Mouse (Mus musculus): ENCODE measurements around the gene Mical2. TPM values are rescaled to one million over a fixed set of nuclear protein-coding genes. Genes with fewer than 3 reads are reported as not detected.
A peak's percentile ranks its signal among the peaks of the same experiment; 100 is the strongest.

Mical2 gene
- polyA plus RNA-seq, 1 experiment from 2014 or later, result 140 TPM

- H3K9ac ChIP-seq (ENCODE audit: low read length), result 0 out of 2 replicates have a peak overlapping the region, but pooled peaks have one; percentile 27
- no peaks in the 10 kb centered on the region for H3K9me3 ChIP-seq (ENCODE audit: control insufficient read depth, low read length)
- 17% methylated on average over 5 of the region's 5 CpGs for WGBS
- H3K4me3 ChIP-seq (ENCODE audit: control insufficient read depth in 1 of 2, insufficient read depth in 1 of 2, low read depth in 1 of 2, low read length in 2 of 2), result no peak overlapping the region
- H3K4me1 ChIP-seq (ENCODE audit: control insufficient read depth in 2 of 2, insufficient read depth in 2 of 2, low read length in 2 of 2), result peaks cover 17 to 25% of the 10 kb centered on the region in 2 experiments
- no peak overlapping the region for H3K4me2 ChIP-seq (ENCODE audit: low read length)
- H3K36me3 ChIP-seq (ENCODE audit: control insufficient read depth, insufficient read depth, low read length), result peaks cover 13% of the 10 kb centered on the region
- peak; percentile 57 for ATAC-seq (ENCODE audit: insufficient number of reproducible peaks, insufficient read depth, low FRiP score, low read depth)
- H3K27me3 ChIP-seq (ENCODE audit: control insufficient read depth, insufficient read depth, low read length), result no peaks in the 10 kb centered on the region
- peak overlapping the region; percentile 80 to 88 for H3K27ac ChIP-seq (replicated peaks in 1 of 2; ENCODE audit: control insufficient read depth in 1 of 2, insufficient read depth in 1 of 2, low read depth in 2 of 2, low read length in 2 of 2)
These were observed 150.2 kb downstream of the Mical2 start for GRCm38 (mm10) chr7:112375900-112376299.

- peaks cover 13% of the 10 kb centered on the region; the same call in 1 of the 2 replicates for H3K36me3 ChIP-seq (ENCODE audit: control insufficient read depth, insufficient read depth, low read length)
- no peaks in the 10 kb centered on the region for H3K9me3 ChIP-seq (ENCODE audit: control insufficient read depth, low read length)
- no peak overlapping the region for H3K9ac ChIP-seq (ENCODE audit: low read length)
- no peak overlapping the region for H3K4me2 ChIP-seq (ENCODE audit: low read length)
- H3K4me1 ChIP-seq (ENCODE audit: control insufficient read depth in 2 of 2, insufficient read depth in 2 of 2, low read length in 2 of 2), result peaks cover 17 to 25% of the 10 kb centered on the region in 2 experiments
- ATAC-seq (ENCODE audit: insufficient number of reproducible peaks, insufficient read depth, low FRiP score, low read depth), result no peak
- peak overlapping the region; percentile 80 to 88 for H3K27ac ChIP-seq (replicated peaks in 1 of 2; ENCODE audit: control insufficient read depth in 1 of 2, insufficient read depth in 1 of 2, low read depth in 2 of 2, low read length in 2 of 2)
- H3K27me3 ChIP-seq (ENCODE audit: control insufficient read depth, insufficient read depth, low read length), result no peaks in the 10 kb centered on the region
- WGBS, result 33% methylated on average over 2 of the region's 2 CpGs
- no peak overlapping the region for H3K4me3 ChIP-seq (ENCODE audit: control insufficient read depth in 1 of 2, insufficient read depth in 1 of 2, low read depth in 1 of 2, low read length in 2 of 2)
These were observed 151.0 kb downstream of the Mical2 start for GRCm38 (mm10) chr7:112376611-112377010.

GRCm38 (mm10) chr7:112377314-112377713 lies 151.7 kb downstream of the Mical2 start:
- WGBS, result 46% methylated on average over 8 of the region's 8 CpGs
- ATAC-seq (ENCODE audit: insufficient number of reproducible peaks, insufficient read depth, low FRiP score, low read depth), result no peak
- Histone ChIP-seq H3K4me1 (ENCODE audit: control insufficient read depth in 2 of 2, insufficient read depth in 2 of 2, low read length in 2 of 2) (peaks cover 17 to 25% of the 10 kb centered on the region in 2 experiments), H3K9me3 (ENCODE audit: control insufficient read depth, low read length) (no peaks in the 10 kb centered on the region), H3K27me3 (ENCODE audit: control insufficient read depth, insufficient read depth, low read length) (no peaks in the 10 kb centered on the region), H3K9ac (ENCODE audit: low read length) (no peak overlapping the region), H3K36me3 (ENCODE audit: control insufficient read depth, insufficient read depth, low read length) (peaks cover 20% of the 10 kb centered on the region; the same call in 1 of the 2 replicates), H3K4me3 (ENCODE audit: control insufficient read depth in 1 of 2, insufficient read depth in 1 of 2, low read depth in 1 of 2, low read length in 2 of 2) (no peak overlapping the region), H3K4me2 (ENCODE audit: low read length) (no peak overlapping the region), H3K27ac (replicated peaks in 1 of 2; ENCODE audit: control insufficient read depth in 1 of 2, insufficient read depth in 1 of 2, low read depth in 2 of 2, low read length in 2 of 2) (peak overlapping the region in 1 of 2 experiments; percentile 80; a peak in 1 of 4 replicates)

GRCm38 (mm10) chr7:112378056-112378455 lies 152.4 kb downstream of the Mical2 start:
- no peaks in the 10 kb centered on the region for H3K9me3 ChIP-seq (ENCODE audit: control insufficient read depth, low read length)

GRCm38 (mm10) chr7:112378476-112378875 lies 152.8 kb downstream of the Mical2 start:
- 62% methylated on average over 5 of the region's 5 CpGs for WGBS
- no peak overlapping the region for H3K9ac ChIP-seq (ENCODE audit: low read length)
- no peak for ATAC-seq (ENCODE audit: insufficient number of reproducible peaks, insufficient read depth, low FRiP score, low read depth)

More at GRCm38 (mm10) chr7:112378056-112378455, 152.4 kb downstream of the Mical2 start:
- Histone ChIP-seq H3K4me2 (ENCODE audit: low read length) (no peak overlapping the region), H3K27ac (replicated peaks in 1 of 2; ENCODE audit: control insufficient read depth in 1 of 2, insufficient read depth in 1 of 2, low read depth in 2 of 2, low read length in 2 of 2) (peak overlapping the region in 1 of 2 experiments; percentile 43; a peak in 2 of 4 replicates), H3K4me3 (ENCODE audit: control insufficient read depth in 1 of 2, insufficient read depth in 1 of 2, low read depth in 1 of 2, low read length in 2 of 2) (no peak overlapping the region), H3K9ac (ENCODE audit: low read length) (no peak overlapping the region), H3K27me3 (ENCODE audit: control insufficient read depth, insufficient read depth, low read length) (no peaks in the 10 kb centered on the region), H3K36me3 (ENCODE audit: control insufficient read depth, insufficient read depth, low read length) (peaks cover 15% of the 10 kb centered on the region; the same call in 1 of the 2 replicates), H3K4me1 (ENCODE audit: control insufficient read depth in 2 of 2, insufficient read depth in 2 of 2, low read length in 2 of 2) (peaks cover 17 to 25% of the 10 kb centered on the region in 2 experiments)
- 76% methylated on average over 5 of the region's 5 CpGs for WGBS
- no peak for ATAC-seq (ENCODE audit: insufficient number of reproducible peaks, insufficient read depth, low FRiP score, low read depth)

GRCm38 (mm10) chr7:112386521-112386920 lies 160.9 kb downstream of the Mical2 start:
- Histone ChIP-seq H3K27me3 (ENCODE audit: control insufficient read depth, insufficient read depth, low read length) (no peaks in the 10 kb centered on the region), H3K36me3 (ENCODE audit: control insufficient read depth, insufficient read depth, low read length) (0 out of 2 replicates have a peak, but pooled peaks cover 8% of the 10 kb centered on the region), H3K9ac (ENCODE audit: low read length) (no peak overlapping the region), H3K4me3 (ENCODE audit: control insufficient read depth in 1 of 2, insufficient read depth in 1 of 2, low read depth in 1 of 2, low read length in 2 of 2) (no peak overlapping the region), H3K4me2 (ENCODE audit: low read length) (no peak overlapping the region), H3K27ac (replicated peaks in 1 of 2; ENCODE audit: control insufficient read depth in 1 of 2, insufficient read depth in 1 of 2, low read depth in 2 of 2, low read length in 2 of 2) (no peak overlapping the region), H3K4me1 (ENCODE audit: control insufficient read depth in 2 of 2, insufficient read depth in 2 of 2, low read length in 2 of 2) (peaks cover 8 to 18% of the 10 kb centered on the region in 2 experiments; a peak in 3 of 4 replicates), H3K9me3 (ENCODE audit: control insufficient read depth, low read length) (no peaks in the 10 kb centered on the region)
- WGBS, result 73% methylated on average over 5 of the region's 5 CpGs
- no peak for ATAC-seq (ENCODE audit: insufficient number of reproducible peaks, insufficient read depth, low FRiP score, low read depth)

More at GRCm38 (mm10) chr7:112378476-112378875, 152.8 kb downstream of the Mical2 start:
- Histone ChIP-seq H3K27ac (replicated peaks in 1 of 2; ENCODE audit: control insufficient read depth in 1 of 2, insufficient read depth in 1 of 2, low read depth in 2 of 2, low read length in 2 of 2) (peak overlapping the region in 1 of 2 experiments; percentile 43; a peak in 2 of 4 replicates), H3K9me3 (ENCODE audit: control insufficient read depth, low read length) (no peaks in the 10 kb centered on the region), H3K36me3 (ENCODE audit: control insufficient read depth, insufficient read depth, low read length) (peaks cover 15% of the 10 kb centered on the region; the same call in 1 of the 2 replicates), H3K27me3 (ENCODE audit: control insufficient read depth, insufficient read depth, low read length) (no peaks in the 10 kb centered on the region), H3K4me3 (ENCODE audit: control insufficient read depth in 1 of 2, insufficient read depth in 1 of 2, low read depth in 1 of 2, low read length in 2 of 2) (no peak overlapping the region), H3K4me2 (ENCODE audit: low read length) (no peak overlapping the region), H3K4me1 (ENCODE audit: control insufficient read depth in 2 of 2, insufficient read depth in 2 of 2, low read length in 2 of 2) (peaks cover 17 to 25% of the 10 kb centered on the region in 2 experiments)

GRCm38 (mm10) chr7:112387876-112388275 lies 162.2 kb downstream of the Mical2 start:
- Histone ChIP-seq H3K9me3 (ENCODE audit: control insufficient read depth, low read length) (no peaks in the 10 kb centered on the region), H3K4me3 (ENCODE audit: control insufficient read depth in 1 of 2, insufficient read depth in 1 of 2, low read depth in 1 of 2, low read length in 2 of 2) (no peak overlapping the region), H3K27ac (replicated peaks in 1 of 2; ENCODE audit: control insufficient read depth in 1 of 2, insufficient read depth in 1 of 2, low read depth in 2 of 2, low read length in 2 of 2) (peak overlapping the region in 1 of 2 experiments; percentile 36; a peak in 1 of 4 replicates), H3K9ac (ENCODE audit: low read length) (no peak overlapping the region), H3K4me2 (ENCODE audit: low read length) (no peak overlapping the region), H3K36me3 (ENCODE audit: control insufficient read depth, insufficient read depth, low read length) (no peaks in the 10 kb centered on the region), H3K27me3 (ENCODE audit: control insufficient read depth, insufficient read depth, low read length) (no peaks in the 10 kb centered on the region), H3K4me1 (ENCODE audit: control insufficient read depth in 2 of 2, insufficient read depth in 2 of 2, low read length in 2 of 2) (peaks cover 8 to 18% of the 10 kb centered on the region in 2 experiments; a peak in 3 of 4 replicates)
- no peak for ATAC-seq (ENCODE audit: insufficient number of reproducible peaks, insufficient read depth, low FRiP score, low read depth)
- WGBS, result 74% methylated on average over 5 of the region's 5 CpGs

Data from heart, embryonic 14.5 days (tissue).